Mouse (Mus musculus) liver, embryonic 11.5 days (tissue): ENCODE measurements around the gene Fem1b. TPM values are rescaled to one million over a fixed set of nuclear protein-coding genes. Genes with fewer than 3 reads are reported as not detected.

Experiments used
- ATAC-seq: fragments of 200-750 bp; cut with Nextera tagmentation; replicated peaks from 2 replicates; pipeline ENCODE4 v1.8.0; 2017; ENCODE audit warnings: moderate number of reproducible peaks, mild to moderate bottlenecking, moderate TSS enrichment, moderate library complexity; ENCODE audit not compliant: low FRiP score
- DNase-seq: peaks from one replicate; pipeline ENCODE4 v3.0.0-alpha.2; 2017; ENCODE audit warnings: low spot score
- H3K27ac ChIP-seq: fragments of 300-500 bp; sonication (generic); 2 replicates; pipeline ENCODE4 v1.5.1; 2014; ENCODE audit warnings: mild to moderate bottlenecking, low read depth, low read length, control low read depth
- H3K27me3 ChIP-seq: fragments of 300-500 bp; sonication (generic); replicated peaks from 2 replicates; pipeline ENCODE4 v1.6.1; 2014; ENCODE audit warnings: low read length, mixed read lengths; ENCODE audit not compliant: control insufficient read depth, insufficient read depth
- H3K36me3 ChIP-seq: fragments of 300-500 bp; sonication (generic); 2 replicates; pipeline ENCODE4 v1.6.1; 2014; ENCODE audit warnings: mild to moderate bottlenecking, low read length, moderate library complexity, mixed read lengths; ENCODE audit not compliant: control insufficient read depth, insufficient read depth
- H3K4me1 ChIP-seq: fragments of 300-500 bp; sonication (generic); replicated peaks from 2 replicates; pipeline ENCODE4 v1.6.1; 2014; ENCODE audit warnings: low read length, mixed read lengths; ENCODE audit not compliant: control insufficient read depth, insufficient read depth
- H3K4me2 ChIP-seq: fragments of 300-500 bp; sonication (generic); 2 replicates; pipeline ENCODE4 v1.6.1; 2014; ENCODE audit warnings: mild to moderate bottlenecking, control low read depth, moderate library complexity
- H3K4me3 ChIP-seq: fragments of 300-500 bp; sonication (generic); 2 replicates; pipeline ENCODE4 v1.5.1; 2014; ENCODE audit warnings: low read depth, low read length, control low read depth
- H3K9ac ChIP-seq: fragments of 300-500 bp; sonication (generic); 2 replicates; pipeline ENCODE4 v1.6.1; 2014; ENCODE audit warnings: low read depth, low read length, control low read depth
- H3K9me3 ChIP-seq: fragments of 300-500 bp; sonication (generic); 2 replicates; pipeline ENCODE4 v1.6.1; 2016; ENCODE audit warnings: low read length, inconsistent platforms, mixed read lengths; ENCODE audit not compliant: control insufficient read depth
- whole genome bisulfite sequencing: fragments of 180-500 bp; shearing (Covaris S2); extraction: QIAGEN DNeasy Blood & Tissue Kit; methylation state at CpG from one replicate; pipeline ENCODE4 v1.1.7; 2014; 5-methylcytosine and 5-hydroxymethylcytosine counted together
- polyA plus RNA-seq: library from polyadenylated mRNA; unstranded; fragments of >200 nt; fragmentation: Nextera tagmentation; extraction: Ambion mirVana; gene quantifications from 2 replicates; pipeline ENCODE4 v1.2.1, GENCODE M21; 2014

Fem1b gene
- polyA plus RNA-seq, 1 experiment from 2014 or later: 30.4 TPM

DNA sequence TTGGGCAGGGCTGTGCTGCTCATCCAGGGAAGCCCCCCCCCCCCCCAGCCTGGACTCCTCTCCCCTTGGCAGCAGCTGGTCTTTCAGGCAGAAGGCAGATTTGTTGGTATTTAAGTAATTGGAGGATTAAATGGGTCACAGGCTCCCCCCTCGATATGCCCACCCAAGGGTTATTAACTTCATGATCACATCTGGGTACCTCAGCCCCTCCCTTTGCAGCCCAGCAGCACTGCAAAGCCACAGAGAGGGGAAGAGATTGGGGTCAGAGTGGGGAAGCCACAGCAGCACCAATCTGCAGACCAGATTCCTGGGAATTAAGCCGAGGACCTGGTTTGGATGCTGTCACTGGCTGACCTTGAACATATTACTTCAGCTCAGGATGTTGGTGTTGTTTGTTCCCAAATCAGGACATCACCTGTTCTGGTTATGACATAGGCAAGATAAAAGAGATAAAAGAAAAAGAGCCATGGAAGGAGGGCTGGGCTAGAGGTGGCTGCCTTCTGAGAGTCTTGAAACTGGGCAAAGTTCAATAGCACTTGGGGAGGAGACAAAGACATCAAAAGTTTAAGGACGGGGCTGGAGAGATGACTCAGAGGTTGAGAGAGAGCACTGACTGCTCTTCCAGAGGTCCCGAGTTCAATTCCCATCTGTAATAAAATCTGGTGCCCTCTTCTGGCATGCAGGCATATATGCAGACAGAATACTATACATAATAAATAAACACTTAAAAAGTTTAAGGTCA lies 24.1 kb upstream of the Fem1b start:
- DNase-seq (no peak), ATAC-seq (no peak)
- Histone ChIP-seq H3K9ac (no peak overlapping the region), H3K4me1 (peaks cover 21% of the 10 kb centered on the region), H3K4me3 (no peak overlapping the region), H3K4me2 (no peak overlapping the region), H3K27ac (no peak overlapping the region), H3K9me3 (no peaks in the 10 kb centered on the region), H3K27me3 (no peaks in the 10 kb centered on the region), H3K36me3 (no peaks in the 10 kb centered on the region)
- 59% methylated on average over 4 of the region's 4 CpGs for WGBS

DNA sequence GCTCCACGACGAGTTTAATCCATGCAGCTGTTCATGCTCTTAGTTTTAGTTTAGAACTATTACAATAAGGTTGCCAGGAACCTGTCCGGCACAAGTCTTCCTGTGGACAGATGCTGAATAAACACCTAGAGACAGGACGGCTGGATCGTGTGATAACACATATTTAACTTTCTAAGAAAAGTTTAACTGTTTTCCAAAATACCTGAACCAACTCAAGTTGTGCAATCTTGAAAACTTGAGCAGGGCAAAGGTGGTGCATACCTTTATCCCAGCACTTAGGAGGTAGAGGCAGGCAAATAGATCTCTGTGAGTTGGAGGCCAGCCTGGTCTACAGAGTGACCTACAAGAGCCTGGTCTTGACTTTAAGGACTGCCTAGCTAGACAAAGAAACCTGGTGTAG lies 23.2 kb upstream of the Fem1b start:
- 69% methylated on average over 5 of the region's 5 CpGs for WGBS
- H3K4me2 ChIP-seq: no peak overlapping the region
- H3K9ac ChIP-seq: no peak overlapping the region
- no peak overlapping the region for H3K27ac ChIP-seq
- peaks cover 14% of the 10 kb centered on the region for H3K4me1 ChIP-seq
- no peaks in the 10 kb centered on the region for H3K36me3 ChIP-seq
- H3K9me3 ChIP-seq: no peaks in the 10 kb centered on the region
- DNase-seq: no peak
- ATAC-seq: no peak
- no peak overlapping the region for H3K4me3 ChIP-seq
- H3K27me3 ChIP-seq: no peaks in the 10 kb centered on the region

DNA sequence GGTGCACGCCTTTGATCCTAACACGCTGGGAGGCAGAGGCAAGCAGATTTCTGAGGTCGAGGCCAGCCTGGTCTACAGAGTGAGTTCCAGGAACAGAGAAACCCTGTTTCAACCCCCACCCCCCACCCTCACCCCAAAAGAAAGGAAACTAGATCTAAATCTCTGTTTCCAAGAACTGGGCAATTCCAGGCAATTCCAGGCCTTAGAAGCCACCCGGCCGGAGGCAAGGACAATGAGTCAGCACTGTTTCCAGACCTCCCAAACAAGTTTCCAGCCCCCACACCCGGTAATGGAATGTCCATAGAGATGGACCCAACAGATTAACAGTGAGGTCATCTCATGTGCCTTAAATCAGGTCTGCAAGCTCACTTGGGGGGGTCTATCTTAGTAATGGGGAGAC lies 18.1 kb upstream of the Fem1b start:
- H3K4me3 ChIP-seq: no peak overlapping the region
- H3K4me2 ChIP-seq: no peak overlapping the region
- DNase-seq (no peak), ATAC-seq (no peak)
- peaks cover 25% of the 10 kb centered on the region for H3K4me1 ChIP-seq
- H3K9me3 ChIP-seq: no peaks in the 10 kb centered on the region
- WGBS: 69% methylated on average over 6 of the region's 6 CpGs
- H3K27me3 ChIP-seq: no peaks in the 10 kb centered on the region
- no peak overlapping the region for H3K9ac ChIP-seq
- H3K36me3 ChIP-seq: no peaks in the 10 kb centered on the region
- H3K27ac ChIP-seq: no peak overlapping the region

- WGBS: under 1% methylated on average over 23 of the region's 23 CpGs
- peak overlapping the region; percentile 84; the same call in 1 of the 2 replicates for H3K27ac ChIP-seq
- ATAC-seq: peak; percentile 86
- H3K9ac ChIP-seq: 0 out of 2 replicates have a peak overlapping the region, but pooled peaks have one; percentile 8
- H3K36me3 ChIP-seq: no peaks in the 10 kb centered on the region
- H3K9me3 ChIP-seq: no peaks in the 10 kb centered on the region
- H3K4me2 ChIP-seq: peak overlapping the region; percentile 89
- no peaks in the 10 kb centered on the region for H3K27me3 ChIP-seq
- DNase-seq: peak; percentile 95
- H3K4me3 ChIP-seq: peak overlapping the region; percentile 48
- peaks cover 25% of the 10 kb centered on the region for H3K4me1 ChIP-seq
Measured at GRCm38 (mm10) chr9:62828662-62829086, 16.9 kb upstream of the Fem1b start.

DNA sequence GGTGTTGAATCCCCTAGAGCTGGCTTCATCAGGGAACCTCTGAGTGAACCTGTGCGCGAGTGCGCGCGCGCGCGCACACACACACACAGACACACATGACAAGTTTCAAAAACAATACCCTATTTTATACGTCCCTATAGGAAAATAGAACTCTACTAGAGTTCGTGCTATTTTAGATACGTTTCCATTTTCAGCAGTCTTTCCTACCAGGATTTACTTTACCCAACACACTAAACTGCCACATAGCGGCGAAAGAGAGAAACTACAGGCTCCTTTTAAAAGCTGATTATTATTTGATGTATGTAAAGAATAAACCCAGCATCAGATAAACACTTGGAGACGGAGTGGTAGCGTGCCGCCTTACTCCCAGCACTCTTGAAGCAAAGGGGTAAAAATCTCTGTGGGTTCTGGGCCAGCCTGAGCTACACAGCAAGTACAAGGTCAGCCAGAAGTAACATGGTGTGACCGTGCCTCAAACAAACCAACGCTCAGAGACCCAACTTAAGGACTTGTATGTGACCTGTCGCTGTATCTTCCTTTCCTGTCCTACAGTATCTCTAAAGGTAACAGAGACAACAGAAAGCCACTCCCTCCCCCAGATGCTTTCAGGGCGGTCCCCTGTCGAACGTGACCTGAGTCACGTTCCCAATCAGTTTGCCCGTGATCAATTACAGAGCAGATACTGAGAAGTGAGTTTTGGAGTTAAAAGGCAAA lies 16.4 kb upstream of the Fem1b start:
- H3K9me3 ChIP-seq: no peaks in the 10 kb centered on the region
- H3K27me3 ChIP-seq: no peaks in the 10 kb centered on the region
- H3K4me1 ChIP-seq: peaks cover 25% of the 10 kb centered on the region
- peak overlapping the region; percentile 61 for H3K9ac ChIP-seq
- peak overlapping the region; percentile 48 for H3K4me3 ChIP-seq
- DNase-seq (no peak), ATAC-seq (peak; percentile 37)
- H3K4me2 ChIP-seq: peak overlapping the region; percentile 89
- WGBS: 8% methylated on average over 24 of the region's 24 CpGs
- H3K36me3 ChIP-seq: no peaks in the 10 kb centered on the region
- peak overlapping the region; percentile 84 for H3K27ac ChIP-seq

- Histone ChIP-seq H3K4me3 (no peak overlapping the region), H3K27me3 (no peaks in the 10 kb centered on the region), H3K27ac (peak overlapping the region; percentile 77), H3K4me1 (peaks cover 25% of the 10 kb centered on the region), H3K36me3 (no peaks in the 10 kb centered on the region), H3K4me2 (peak overlapping the region; percentile 11), H3K9ac (peak overlapping the region; percentile 17; the same call in 1 of the 2 replicates), H3K9me3 (no peaks in the 10 kb centered on the region; the same call in 1 of the 2 replicates)
- DNase-seq (no peak), ATAC-seq (no peak)
- WGBS: 20% methylated on average over 7 of the region's 7 CpGs
Measured at GRCm38 (mm10) chr9:62826456-62826855, 14.7 kb upstream of the Fem1b start.

DNA sequence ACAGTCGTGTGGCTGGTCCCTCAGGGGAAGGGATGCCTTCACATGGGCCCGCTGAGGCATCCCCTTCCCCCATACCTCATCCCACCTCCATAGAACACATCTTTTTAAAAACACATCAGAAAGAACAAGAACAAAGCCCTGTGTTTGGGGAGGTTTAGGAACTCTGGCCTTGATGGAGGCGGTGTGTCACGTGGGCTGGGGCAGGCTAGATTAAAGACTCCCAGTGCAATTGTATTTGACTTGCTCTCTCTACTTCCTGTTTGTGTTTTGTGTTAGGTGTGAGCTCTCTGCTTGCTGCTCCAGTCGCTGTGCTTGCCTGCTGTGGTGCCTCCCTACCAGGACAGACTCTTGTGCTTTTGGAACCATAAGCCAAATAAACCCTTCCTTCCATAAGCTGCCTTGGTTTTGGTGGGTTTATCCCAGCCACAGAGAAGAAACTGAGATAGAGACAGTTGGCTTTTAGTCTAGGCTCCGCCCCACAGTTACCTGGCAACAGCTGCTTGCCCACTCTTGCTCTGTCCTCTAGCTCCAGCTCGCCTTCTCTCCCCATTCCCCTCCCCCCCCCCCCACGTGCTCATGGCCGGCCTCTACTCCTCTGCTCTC lies 14.2 kb upstream of the Fem1b start:
- Histone ChIP-seq H3K27ac (peak overlapping the region; percentile 77), H3K9me3 (no peaks in the 10 kb centered on the region; the same call in 1 of the 2 replicates), H3K27me3 (no peaks in the 10 kb centered on the region), H3K36me3 (no peaks in the 10 kb centered on the region), H3K4me2 (peak overlapping the region; percentile 33), H3K4me1 (peaks cover 25% of the 10 kb centered on the region), H3K4me3 (no peak overlapping the region), H3K9ac (peak overlapping the region; percentile 17)
- ATAC-seq: 0 out of 2 replicates have a peak, but pooled peaks have one; percentile 25
- 16% methylated on average over 9 of the region's 9 CpGs for WGBS
- peak; percentile 59 for DNase-seq

GRCm38 (mm10) chr9:62821811-62822210 lies 10.1 kb upstream of the Fem1b start:
- Histone ChIP-seq H3K27ac (no peak overlapping the region), H3K9ac (no peak overlapping the region), H3K4me2 (no peak overlapping the region), H3K27me3 (no peaks in the 10 kb centered on the region), H3K36me3 (no peaks in the 10 kb centered on the region), H3K4me1 (peaks cover 21% of the 10 kb centered on the region), H3K9me3 (no peaks in the 10 kb centered on the region; the same call in 1 of the 2 replicates), H3K4me3 (no peak overlapping the region)
- 92% methylated on average over 7 of the region's 7 CpGs for WGBS
- no peak for DNase-seq
- no peak for ATAC-seq
